Mouse (Mus musculus) cerebellum, adult 2 months (tissue): ENCODE measurements around the gene Klrb1c.

ENCODE experiments used
- CTCF ChIP-seq: fragments of 200-500 bp; IDR thresholded peaks from 2 replicates; pipeline ENCODE4 v1.5.1; 2011; ENCODE audit warnings: low read depth, mild to moderate bottlenecking, control low read depth, low read length, moderate library complexity, borderline replicate concordance; ENCODE audit not compliant: insufficient read depth
- POLR2A ChIP-seq: fragments of 200-500 bp; IDR thresholded peaks from 2 replicates; pipeline ENCODE4 v1.6.1; 2011; ENCODE audit warnings: low read length, control low read depth, borderline replicate concordance; ENCODE audit not compliant: insufficient read depth

- TF ChIP-seq POLR2A (no peak), CTCF (no peak; the same call in 1 of the 2 replicates)
These were observed 52.9 kb downstream of the Klrb1c start for GRCm38 (mm10) chr6:128736100-128736499.
